Mouse (Mus musculus): ENCODE results near the gene Vcam1. TPM values are rescaled to one million over a fixed set of nuclear protein-coding genes. Genes with fewer than 3 reads are reported as not detected.

The Vcam1 gene
- total and polyA plus RNA-seq, 2 experiments from 2014 or later = 49.3 to 62.4 TPM

DNA sequence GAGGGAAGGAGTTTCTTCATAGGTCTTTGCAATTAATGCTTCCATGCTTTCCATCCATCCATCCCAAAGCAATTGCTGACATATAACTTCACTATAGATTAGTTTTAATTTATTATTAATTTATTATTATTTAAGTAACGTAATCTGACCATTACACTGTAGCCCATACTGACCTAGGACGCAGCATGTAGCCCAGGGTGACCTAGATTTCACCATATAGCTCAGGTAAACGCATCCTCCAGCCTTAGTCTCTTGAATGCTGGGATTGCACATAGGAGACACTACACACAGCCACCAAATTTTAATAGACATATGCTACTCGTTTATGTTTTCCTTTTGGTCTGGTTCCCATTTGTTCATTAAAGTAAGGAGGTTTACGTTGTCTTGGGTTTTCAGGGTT lies 23.8 kb downstream of the Vcam1 start:
- no peak for ATAC-seq (ENCODE audit: insufficient read depth, low read depth)
- Histone ChIP-seq H3K4me1 (ENCODE audit: control insufficient read depth, insufficient read depth) (0 out of 2 replicates have a peak, but pooled peaks cover 3% of the 10 kb centered on the region), H3K27me3 (ENCODE audit: control insufficient read depth, insufficient read depth, low read length) (no peaks in the 10 kb centered on the region), H3K4me2 (ENCODE audit: low read depth, low read length) (peak overlapping the region; percentile 46), H3K36me3 (replicated peaks; ENCODE audit: control insufficient read depth, insufficient read depth, low read length) (peaks cover 4% of the 10 kb centered on the region), H3K9me3 (replicated peaks; ENCODE audit: control insufficient read depth, low read length) (no peaks in the 10 kb centered on the region), H3K4me3 (ENCODE audit: low read depth, low read length) (no peak overlapping the region), H3K27ac (ENCODE audit: low read depth) (no peak overlapping the region), H3K9ac (replicated peaks; ENCODE audit: low read depth, low read length) (no peak overlapping the region)
- TF ChIP-seq CTCF (IDR thresholded peaks at IDR 0.05; ENCODE audit: low read depth) (no peak), EP300 (IDR thresholded peaks at IDR 0.05; ENCODE audit: low read depth) (no peak)
- WGBS = 89% methylated on average over 5 of the region's 5 CpGs
- DNase-seq (ENCODE audit: low spot score) = no peak

DNA sequence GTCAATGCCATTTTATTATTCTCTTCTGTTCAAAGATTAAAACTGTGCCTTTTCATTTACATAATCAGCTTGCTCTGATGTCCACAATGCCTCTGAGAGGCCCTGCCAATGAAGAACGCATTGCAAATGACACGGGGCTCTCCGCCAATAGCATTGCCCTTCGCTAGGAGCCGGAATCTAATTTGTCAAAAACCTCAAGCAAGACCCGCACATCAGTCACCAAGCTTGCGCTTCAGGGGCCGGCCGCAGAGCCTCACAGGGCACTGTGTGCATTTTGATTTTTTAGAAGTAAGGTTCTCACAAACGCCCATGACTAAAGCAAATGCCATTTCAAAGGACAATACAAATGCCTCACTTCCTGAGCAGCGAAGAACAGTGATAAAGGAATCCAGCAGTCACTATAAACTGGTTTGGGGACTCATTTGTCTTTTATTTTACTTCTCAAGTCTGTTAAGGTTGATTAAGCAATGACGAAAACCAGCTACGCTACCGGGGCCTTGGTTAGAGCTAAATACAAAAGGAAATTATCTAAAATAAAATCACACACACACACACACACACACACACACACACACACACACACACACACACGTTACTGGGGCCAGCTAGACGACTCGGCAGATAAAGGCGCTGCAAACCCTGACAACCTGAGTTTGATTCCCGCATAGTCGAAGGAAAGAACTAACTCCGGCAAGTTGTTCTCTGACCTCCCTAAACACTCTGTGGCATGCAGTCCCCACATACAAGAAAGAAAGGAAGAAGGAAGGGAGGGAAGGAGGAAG lies 24.4 kb downstream of the Vcam1 start:
- 12% methylated on average over 21 of the region's 21 CpGs for WGBS
- TF ChIP-seq CTCF (IDR thresholded peaks at IDR 0.05; ENCODE audit: low read depth) = no peak
- no peak for TF ChIP-seq EP300 (IDR thresholded peaks at IDR 0.05; ENCODE audit: low read depth)
- H3K4me2 ChIP-seq (ENCODE audit: low read depth, low read length) = peak overlapping the region; percentile 46
- H3K36me3 ChIP-seq (replicated peaks; ENCODE audit: control insufficient read depth, insufficient read depth, low read length) = no peaks in the 10 kb centered on the region
- no peaks in the 10 kb centered on the region for H3K9me3 ChIP-seq (replicated peaks; ENCODE audit: control insufficient read depth, low read length)
- ATAC-seq (ENCODE audit: insufficient read depth, low read depth) (peak; percentile 91), DNase-seq (ENCODE audit: low spot score) (peak; percentile 84)
- 0 out of 2 replicates have a peak, but pooled peaks cover 3% of the 10 kb centered on the region for H3K4me1 ChIP-seq (ENCODE audit: control insufficient read depth, insufficient read depth)
- peak overlapping the region; percentile 8; the same call in 1 of the 2 replicates for H3K4me3 ChIP-seq (ENCODE audit: low read depth, low read length)
- H3K27me3 ChIP-seq (ENCODE audit: control insufficient read depth, insufficient read depth, low read length) = no peaks in the 10 kb centered on the region
- H3K9ac ChIP-seq (replicated peaks; ENCODE audit: low read depth, low read length) = no peak overlapping the region; the same call in 1 of the 2 replicates
- no peak overlapping the region for H3K27ac ChIP-seq (ENCODE audit: low read depth)

DNA sequence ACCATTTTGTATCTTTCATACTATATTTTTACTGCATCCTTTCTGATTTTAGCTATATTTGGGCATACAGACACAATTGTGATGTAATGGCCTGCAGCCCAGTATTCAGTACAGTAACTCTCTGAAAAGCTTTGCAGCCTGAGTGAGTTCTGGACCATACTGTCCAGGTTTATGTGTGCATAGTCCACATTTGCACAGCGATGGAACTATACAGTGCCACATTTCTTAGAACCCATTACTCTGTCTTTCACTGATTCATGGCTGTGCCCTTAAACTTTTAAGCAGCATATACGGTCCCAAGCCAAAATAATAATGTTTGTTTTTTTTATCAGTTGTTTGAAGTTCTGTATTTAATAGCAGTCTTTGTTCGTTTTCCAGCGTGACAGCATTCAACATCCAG lies 25.2 kb downstream of the Vcam1 start:
- no peaks in the 10 kb centered on the region for H3K27me3 ChIP-seq (ENCODE audit: control insufficient read depth, insufficient read depth, low read length)
- no peak overlapping the region for H3K27ac ChIP-seq (ENCODE audit: low read depth)
- 0 out of 2 replicates have a peak, but pooled peaks cover 3% of the 10 kb centered on the region for H3K4me1 ChIP-seq (ENCODE audit: control insufficient read depth, insufficient read depth)
- H3K4me2 ChIP-seq (ENCODE audit: low read depth, low read length) = no peak overlapping the region
- ATAC-seq (ENCODE audit: insufficient read depth, low read depth) (no peak), DNase-seq (ENCODE audit: low spot score) (no peak)
- H3K36me3 ChIP-seq (replicated peaks; ENCODE audit: control insufficient read depth, insufficient read depth, low read length) = no peaks in the 10 kb centered on the region
- no peak overlapping the region for H3K4me3 ChIP-seq (ENCODE audit: low read depth, low read length)
- TF ChIP-seq EP300 (IDR thresholded peaks at IDR 0.05; ENCODE audit: low read depth) (no peak), CTCF (IDR thresholded peaks at IDR 0.05; ENCODE audit: low read depth) (no peak)
- no peaks in the 10 kb centered on the region for H3K9me3 ChIP-seq (replicated peaks; ENCODE audit: control insufficient read depth, low read length)
- H3K9ac ChIP-seq (replicated peaks; ENCODE audit: low read depth, low read length) = no peak overlapping the region
- WGBS = 80% methylated on average over 4 of the region's 4 CpGs

DNA sequence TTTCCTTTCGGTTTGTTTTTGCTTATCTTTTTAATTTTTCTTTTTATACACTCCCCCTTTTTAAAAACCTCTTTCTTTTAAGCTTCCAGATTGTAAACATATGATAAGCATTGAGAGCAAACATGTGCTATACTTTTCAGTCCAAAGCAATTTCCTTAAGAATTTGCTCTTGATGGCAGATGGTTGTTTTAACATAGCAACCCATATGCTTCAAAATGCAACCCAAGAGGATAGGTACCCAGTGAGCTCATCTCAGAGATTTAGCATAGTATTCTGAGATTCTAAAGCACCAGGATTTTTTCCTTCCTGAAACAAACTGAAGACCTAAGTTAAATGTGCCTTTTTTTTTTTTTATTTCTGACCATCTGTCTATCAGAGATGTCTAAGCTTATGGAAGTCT lies 28.6 kb downstream of the Vcam1 start:
- WGBS = 68% methylated on average over 1 of the region's 1 CpGs
- Histone ChIP-seq H3K27me3 (ENCODE audit: control insufficient read depth, insufficient read depth, low read length) (no peaks in the 10 kb centered on the region), H3K9ac (replicated peaks; ENCODE audit: low read depth, low read length) (no peak overlapping the region), H3K4me2 (ENCODE audit: low read depth, low read length) (no peak overlapping the region), H3K4me1 (ENCODE audit: control insufficient read depth, insufficient read depth) (0 out of 2 replicates have a peak, but pooled peaks cover 1% of the 10 kb centered on the region), H3K9me3 (replicated peaks; ENCODE audit: control insufficient read depth, low read length) (no peaks in the 10 kb centered on the region), H3K36me3 (replicated peaks; ENCODE audit: control insufficient read depth, insufficient read depth, low read length) (no peaks in the 10 kb centered on the region), H3K27ac (ENCODE audit: low read depth) (no peak overlapping the region), H3K4me3 (ENCODE audit: low read depth, low read length) (no peak overlapping the region)
- ATAC-seq (ENCODE audit: insufficient read depth, low read depth) = no peak
- no peak for DNase-seq (ENCODE audit: low spot score)
- no peak for TF ChIP-seq CTCF (IDR thresholded peaks at IDR 0.05; ENCODE audit: low read depth)
- TF ChIP-seq EP300 (IDR thresholded peaks at IDR 0.05; ENCODE audit: low read depth) = no peak

DNA sequence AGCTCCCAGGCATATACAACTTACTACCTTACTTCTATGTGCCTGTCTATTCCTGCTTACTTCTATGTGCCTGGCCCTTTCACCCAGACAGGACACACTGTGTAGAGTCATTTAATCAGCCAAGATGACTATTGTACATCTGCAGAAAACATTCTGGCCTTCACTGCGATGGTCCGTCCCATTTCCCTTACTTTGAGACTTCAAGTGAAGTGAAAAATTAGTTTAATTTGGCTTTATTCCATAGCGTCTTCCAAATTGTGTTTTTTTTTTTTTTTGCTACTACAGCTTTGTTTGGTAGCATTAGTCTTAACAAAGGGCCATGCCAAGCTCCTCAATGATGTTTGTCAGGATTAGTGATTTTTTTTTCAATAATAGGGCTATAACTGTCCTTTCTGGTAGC lies 33.6 kb downstream of the Vcam1 start:
- H3K4me1 ChIP-seq (ENCODE audit: control insufficient read depth, insufficient read depth) = peaks cover 7% of the 10 kb centered on the region
- peaks cover 9% of the 10 kb centered on the region; the same call in 1 of the 2 replicates for H3K9me3 ChIP-seq (replicated peaks; ENCODE audit: control insufficient read depth, low read length)
- no peak overlapping the region for H3K4me2 ChIP-seq (ENCODE audit: low read depth, low read length)
- H3K27me3 ChIP-seq (ENCODE audit: control insufficient read depth, insufficient read depth, low read length) = no peaks in the 10 kb centered on the region
- H3K4me3 ChIP-seq (ENCODE audit: low read depth, low read length) = no peak overlapping the region
- no peak for TF ChIP-seq EP300 (IDR thresholded peaks at IDR 0.05; ENCODE audit: low read depth)
- TF ChIP-seq CTCF (IDR thresholded peaks at IDR 0.05; ENCODE audit: low read depth) = no peak
- DNase-seq (ENCODE audit: low spot score) (no peak), ATAC-seq (ENCODE audit: insufficient read depth, low read depth) (no peak)
- no peak overlapping the region for H3K27ac ChIP-seq (ENCODE audit: low read depth)
- 58% methylated on average over 3 of the region's 3 CpGs for WGBS
- H3K36me3 ChIP-seq (replicated peaks; ENCODE audit: control insufficient read depth, insufficient read depth, low read length) = no peaks in the 10 kb centered on the region
- no peak overlapping the region for H3K9ac ChIP-seq (replicated peaks; ENCODE audit: low read depth, low read length)

All from heart, postnatal 0 days (tissue).